Mouse (Mus musculus) left cerebral cortex, postnatal 36 days (tissue): ENCODE measurements at regions not wholly inside any gene's neighbourhood (a gene's known extent, or its start where the extent isn't known, plus 50 kb on each side); places are given as distances from the start of the nearest gene placed in this dataset.

Experiments
- DNase-seq, 2 experiments: peaks; one replicate each; pipeline ENCODE4 v3.0.0; 2021 to 2022; ENCODE audit warnings: low spot score in 2 of 2, mixed read lengths in 1 of 2
- intact Hi-C: fragments of 180-260 bp; cut with DNase I; formaldehyde crosslinking; loops from one replicate; pipeline ENCODE4 v1.15.1; 2025

- DNase-seq = no peak
- intact Hi-C loops = no loop called here
Observed at GRCm38 (mm10) chr1:57164443-57164842, 186.0 kb upstream of the Satb2 start.

- intact Hi-C loops = no loop called here
- no peak for DNase-seq
Observed at GRCm38 (mm10) chr1:57174289-57174890, 195.9 kb upstream of the Satb2 start.

DNA sequence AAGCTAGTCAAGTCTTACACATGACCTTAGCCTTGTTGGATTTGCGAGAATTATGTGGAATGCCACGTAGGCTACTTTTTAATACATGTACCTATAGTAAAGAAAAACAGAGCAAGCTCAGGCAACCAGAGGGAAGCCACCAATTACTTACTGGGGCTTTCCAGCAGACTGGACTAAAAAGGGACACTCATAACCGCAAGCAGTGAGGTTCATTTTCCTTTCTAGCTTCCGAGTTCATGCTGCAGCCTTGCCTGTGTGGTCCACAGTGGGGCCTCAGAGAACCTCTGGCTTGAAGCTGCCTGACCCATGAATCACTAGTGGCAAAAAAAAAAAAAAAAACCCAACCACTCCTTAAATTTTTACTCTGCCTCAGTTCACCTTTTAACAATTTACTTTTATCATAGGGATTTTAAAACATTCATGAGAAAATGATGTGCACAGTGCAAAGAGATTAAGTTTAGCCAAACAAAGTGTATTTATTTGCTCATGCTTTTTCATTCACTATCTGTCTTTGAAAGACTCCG lies 188.6 kb upstream of the 1700066M21Rik start:
- DNase-seq = no peak
- intact Hi-C loops = no loop called here

DNA sequence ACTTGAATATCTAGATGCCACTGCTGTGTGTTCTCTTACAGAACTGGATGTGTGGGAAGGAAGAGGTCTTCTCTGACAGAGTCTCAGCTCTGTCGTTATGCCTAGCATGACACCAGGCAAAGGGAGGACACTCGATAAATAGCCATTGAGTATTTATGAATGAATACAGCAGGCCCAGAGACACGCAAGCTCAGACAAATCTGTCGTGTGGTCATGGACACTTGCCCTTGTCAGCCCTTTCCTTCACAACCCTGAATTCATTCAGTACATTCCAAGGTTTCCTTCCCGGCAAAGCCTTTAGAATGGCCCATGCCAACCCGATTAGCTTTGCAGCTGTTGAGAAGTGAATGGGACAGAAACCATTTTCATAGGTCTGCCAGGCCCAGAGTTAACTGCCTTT lies 176.1 kb upstream of the 1700066M21Rik start:
- intact Hi-C loops = no loop called here
- no peak for DNase-seq

DNA sequence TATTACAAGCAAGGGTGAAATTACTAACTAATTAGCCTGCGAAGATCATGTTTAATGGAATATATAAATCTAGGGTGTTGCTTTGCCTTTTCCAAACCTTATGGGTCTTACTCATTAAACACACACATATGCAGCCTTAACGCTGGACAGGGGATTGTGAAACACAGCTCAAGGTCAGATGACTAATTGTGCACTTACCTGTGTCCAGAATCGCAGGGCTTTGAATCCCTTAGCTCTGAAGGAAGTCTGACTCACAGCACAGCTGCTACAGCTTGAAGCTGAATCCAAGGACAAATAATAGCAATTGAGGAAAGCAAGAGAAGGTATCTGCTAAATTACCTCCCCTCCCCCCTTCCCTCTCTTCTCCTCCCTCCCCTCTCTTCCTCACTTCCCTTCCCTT lies 173.1 kb upstream of the 1700066M21Rik start:
- intact Hi-C loops = loop anchor here (2.0 kb wide), 1 partner anchor 1314 kb away; no protein-coding TSS in a partner anchor

GRCm38 (mm10) chr1:57205198-57205987 lies 172.0 kb upstream of the 1700066M21Rik start:
- intact Hi-C loops = loop anchor here (2.0 to 5.0 kb wide), 4 partner anchors 62 to 1315 kb away; partner anchors contain the start of gene Satb2
- DNase-seq = peak; percentile 65 to 77

More for the DNA sequence above, 173.1 kb upstream of the 1700066M21Rik start:
- no peak for DNase-seq

DNA sequence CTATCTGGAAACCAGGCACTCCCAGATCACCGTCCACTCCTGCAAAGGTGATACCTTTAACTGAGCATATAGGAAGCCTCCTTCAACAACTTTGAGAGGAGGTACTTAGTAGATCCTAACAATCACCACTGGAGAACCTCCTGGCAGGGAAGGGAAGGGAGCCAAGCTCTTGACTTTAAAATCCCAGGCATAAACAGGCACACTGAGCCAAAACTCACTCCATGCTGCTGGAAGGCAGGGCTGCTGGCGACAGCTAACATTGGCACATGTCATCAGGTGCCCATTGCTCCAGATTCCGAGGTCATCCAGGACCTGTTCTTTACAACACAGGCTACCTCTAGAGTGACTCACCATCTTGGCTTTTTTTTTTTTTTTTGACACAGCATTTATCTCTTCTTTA lies 170.9 kb upstream of the 1700066M21Rik start:
- intact Hi-C loops = loop anchor here (5.0 kb wide), 3 partner anchors 61 to 1244 kb away; partner anchors contain the start of gene Satb2
- no peak for DNase-seq

GRCm38 (mm10) chr1:57206944-57207343 lies 170.5 kb upstream of the 1700066M21Rik start:
- DNase-seq = no peak
- intact Hi-C loops = loop anchor here (5.0 kb wide), 3 partner anchors 60 to 1245 kb away; partner anchors contain the start of gene Satb2

- DNase-seq = no peak
- intact Hi-C loops = loop anchor here (5.0 kb wide), 3 partner anchors 59 to 1246 kb away; partner anchors contain the start of gene Satb2
Observed at GRCm38 (mm10) chr1:57208415-57208814, 169.0 kb upstream of the 1700066M21Rik start.

DNA sequence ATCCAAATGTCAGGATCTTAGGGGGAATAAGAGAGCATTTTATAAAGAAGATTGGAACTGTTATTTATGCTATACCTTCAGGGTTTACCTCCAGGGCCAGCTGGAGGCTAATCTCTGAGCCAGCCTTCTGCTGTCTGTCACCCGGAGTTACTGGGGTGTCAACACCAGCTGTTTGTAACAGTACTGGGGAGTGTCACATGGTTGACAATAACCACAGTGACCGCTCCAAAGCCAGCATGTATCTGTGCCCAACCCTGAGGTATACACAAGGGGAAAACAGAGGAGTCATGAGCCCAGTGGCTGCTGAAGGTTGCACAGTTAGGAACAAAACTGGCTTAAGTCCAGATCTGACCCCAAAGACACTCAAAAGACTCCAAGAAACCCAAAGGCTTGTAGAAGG lies 168.1 kb upstream of the 1700066M21Rik start:
- intact Hi-C loops = loop anchor here (5.0 kb wide), 3 partner anchors 58 to 1247 kb away; partner anchors contain the start of gene Satb2
- no peak for DNase-seq

- intact Hi-C loops = no loop called here
- no peak for DNase-seq
Observed at GRCm38 (mm10) chr1:57211046-57211445, 166.4 kb upstream of the 1700066M21Rik start.

DNA sequence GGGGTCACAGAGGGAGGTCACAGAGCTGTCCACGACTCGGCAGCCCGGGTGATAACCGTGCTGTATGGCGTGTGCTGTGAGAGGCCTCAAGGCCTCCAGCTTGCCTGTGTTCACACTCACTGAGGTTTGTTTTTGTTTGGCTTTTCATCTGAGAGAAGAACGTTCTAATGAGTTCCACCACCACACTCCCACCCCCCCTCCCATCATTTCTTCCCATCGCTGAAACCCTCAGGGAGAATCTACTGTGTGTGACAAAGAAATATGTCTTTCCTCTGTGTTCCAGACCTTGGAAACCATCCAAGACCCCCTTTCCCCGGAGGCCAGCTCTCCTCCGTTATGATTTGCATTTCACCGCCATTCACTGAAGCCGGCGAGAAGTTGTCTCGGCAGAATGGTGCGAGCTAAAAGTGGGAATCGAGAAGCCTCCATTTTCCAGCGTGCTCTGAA lies 164.0 kb upstream of the 1700066M21Rik start:
- DNase-seq = no peak
- intact Hi-C loops = no loop called here

DNA sequence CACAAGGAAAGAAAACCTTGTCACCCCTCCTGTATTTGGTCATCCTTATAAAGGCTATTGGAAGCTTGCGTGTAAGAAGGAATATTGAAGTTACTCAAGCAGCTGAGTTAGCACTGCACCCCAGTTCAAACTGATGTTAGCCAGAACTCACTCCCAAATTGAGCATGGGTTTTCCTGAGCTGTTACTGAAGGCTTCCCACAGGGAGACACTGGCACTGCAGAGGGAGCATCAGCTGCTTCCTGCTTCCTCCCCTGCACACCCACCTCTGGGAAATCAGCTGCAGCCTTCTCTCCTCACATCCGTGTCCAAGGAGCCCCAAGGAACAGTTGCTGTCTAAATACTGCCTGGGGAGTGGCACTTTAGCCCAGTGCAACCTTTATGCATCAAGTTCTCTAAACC lies 163.2 kb upstream of the 1700066M21Rik start:
- DNase-seq = peak; percentile 26 to 52
- intact Hi-C loops = no loop called here

- intact Hi-C loops = no loop called here
- DNase-seq = no peak
Observed at GRCm38 (mm10) chr1:57217656-57218055, 159.8 kb upstream of the 1700066M21Rik start.

DNA sequence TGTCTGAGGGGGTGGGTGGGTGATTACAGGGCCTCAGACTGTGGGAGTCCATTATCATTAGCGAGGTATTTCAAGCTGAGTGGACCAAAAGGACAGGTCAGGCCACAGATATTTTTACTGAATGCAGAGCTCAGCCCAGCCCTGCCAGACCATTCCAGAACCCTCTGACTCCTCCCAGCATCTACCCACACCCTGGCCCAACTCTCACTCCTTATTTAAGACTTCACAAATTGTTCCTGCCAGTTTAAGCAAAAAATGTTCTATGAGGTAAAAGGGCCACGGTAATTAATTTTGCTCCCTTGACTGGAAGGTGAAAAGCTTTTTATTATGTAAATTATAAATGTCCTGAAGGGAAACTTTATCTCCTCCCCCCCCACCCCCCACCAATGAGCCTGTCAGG lies 159.3 kb upstream of the 1700066M21Rik start:
- no peak for DNase-seq
- intact Hi-C loops = no loop called here

- intact Hi-C loops = no loop called here
- no peak for DNase-seq
Observed at GRCm38 (mm10) chr1:57218616-57219015, 158.8 kb upstream of the 1700066M21Rik start.

- peak; percentile 54 to 67 for DNase-seq
- intact Hi-C loops = no loop called here
Observed at GRCm38 (mm10) chr1:57224425-57225104, 152.9 kb upstream of the 1700066M21Rik start.

DNA sequence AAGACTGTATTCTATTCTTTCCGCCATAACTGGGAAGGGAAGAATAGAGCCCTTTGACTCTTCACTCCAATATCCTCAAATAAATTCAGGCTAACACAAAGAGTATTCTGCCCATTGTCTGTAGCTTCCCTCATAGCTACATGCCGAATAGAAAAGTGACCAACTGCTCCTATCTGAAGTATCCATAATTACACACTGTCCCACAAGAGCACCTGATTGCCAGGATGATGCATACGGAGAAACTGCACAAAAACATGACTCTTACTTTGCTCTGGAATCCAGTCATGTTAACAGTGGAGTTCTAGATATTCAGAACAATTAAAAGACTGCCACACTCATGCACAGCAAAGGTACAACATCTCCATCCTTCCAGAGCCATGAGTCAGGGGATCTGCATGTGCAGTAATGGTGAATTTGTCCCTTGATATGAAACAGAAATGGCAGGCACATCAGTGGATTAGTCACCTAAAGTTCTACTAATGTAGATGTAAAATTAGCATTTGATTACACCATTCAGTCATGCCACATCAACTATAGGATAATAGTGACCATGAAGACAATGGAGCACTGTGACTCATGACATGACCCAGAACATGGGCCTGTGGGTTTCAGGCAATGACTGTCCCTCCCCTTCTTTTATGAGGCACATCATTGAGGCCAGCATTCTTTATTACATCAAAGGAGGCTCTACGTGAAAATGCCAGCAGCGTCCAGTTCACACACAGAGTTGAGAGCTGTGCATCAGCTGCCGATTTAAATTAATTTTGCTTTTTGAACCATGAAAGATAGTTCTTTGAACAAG lies 133.6 kb upstream of the 1700066M21Rik start:
- DNase-seq = no peak
- intact Hi-C loops = no loop called here

DNA sequence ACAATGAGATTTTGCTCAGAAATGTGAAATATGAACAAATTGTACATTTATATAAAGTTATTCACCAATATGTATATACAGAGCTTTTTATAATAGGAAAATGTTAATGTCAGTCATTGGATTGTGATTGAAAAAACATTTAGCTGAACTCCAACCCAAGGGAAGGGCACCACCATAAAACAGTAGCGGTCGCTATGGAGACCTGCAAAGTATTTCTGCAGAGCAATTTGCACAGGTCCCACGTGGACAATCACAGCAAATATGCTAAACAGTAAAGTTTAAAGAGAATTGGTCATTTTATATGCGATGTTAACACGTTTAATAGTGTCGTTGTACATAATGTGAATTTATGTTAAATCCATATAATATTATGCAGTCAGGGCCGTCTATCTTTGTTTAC lies 117.8 kb upstream of the 1700066M21Rik start:
- intact Hi-C loops = loop anchor here (10.0 kb wide), 1 partner anchor 285 kb away; the partner anchor contains the start of gene Satb2
- no peak for DNase-seq
